Mouse (Mus musculus): Measurements from ENCODE around the gene Cyth1.
A peak's percentile ranks its signal among the peaks of the same experiment; 100 is the strongest.

GRCm38 (mm10) chr11:118211749-118212635 is 36.4 kb downstream of the Cyth1 start:
- TF ChIP-seq POLR2A (IDR thresholded peaks at IDR 0.05; ENCODE audit: low read depth, low read length) (peak; percentile 49), CTCF (IDR thresholded peaks at IDR 0.05; ENCODE audit: extremely low read depth, insufficient read depth, insufficient read length, insufficient replicate concordance) (no peak)
